Mouse (Mus musculus): Measurements from ENCODE around the gene Matn4. TPM values are rescaled to one million over a fixed set of nuclear protein-coding genes. Genes with fewer than 3 reads are reported as not detected.

Matn4 gene
- not detected in 2 replicates for total RNA-seq (2014; fragmentation: Nextera tagmentation)
- total RNA-seq (2017) = not detected in 2 replicates

GRCm38 (mm10) chr2:164405060-164405459, at the start of gene Matn4:
Matn4 (minus strand) TSS chr2:164405160.
- no peak for ATAC-seq (replicated peaks; ENCODE audit: poor library complexity, severe bottlenecking)

GRCm38 (mm10) chr2:164453887-164454500, 49.0 kb upstream of the Matn4 start:
- no peak for ATAC-seq (replicated peaks; ENCODE audit: poor library complexity, severe bottlenecking)

- ATAC-seq (replicated peaks; ENCODE audit: poor library complexity, severe bottlenecking) = no peak
These were observed 48.2 kb upstream of the Matn4 start for GRCm38 (mm10) chr2:164453047-164453757.

GRCm38 (mm10) chr2:164452000-164452676, 47.2 kb upstream of the Matn4 start:
- no peak for ATAC-seq (replicated peaks; ENCODE audit: poor library complexity, severe bottlenecking)

- ATAC-seq (replicated peaks; ENCODE audit: poor library complexity, severe bottlenecking) = no peak
These were observed 44.5 kb upstream of the Matn4 start for GRCm38 (mm10) chr2:164449341-164450042.

- no peak for ATAC-seq (replicated peaks; ENCODE audit: poor library complexity, severe bottlenecking)
These were observed 44.0 kb upstream of the Matn4 start for GRCm38 (mm10) chr2:164448921-164449320.

- no peak for ATAC-seq (replicated peaks; ENCODE audit: poor library complexity, severe bottlenecking)
These were observed 43.2 kb upstream of the Matn4 start for GRCm38 (mm10) chr2:164448140-164448539.

GRCm38 (mm10) chr2:164446086-164446469, 41.1 kb upstream of the Matn4 start:
- ATAC-seq (replicated peaks; ENCODE audit: poor library complexity, severe bottlenecking) = no peak

GRCm38 (mm10) chr2:164445399-164446085, 40.6 kb upstream of the Matn4 start:
- ATAC-seq (replicated peaks; ENCODE audit: poor library complexity, severe bottlenecking) = no peak

- no peak for ATAC-seq (replicated peaks; ENCODE audit: poor library complexity, severe bottlenecking)
These were observed 39.7 kb upstream of the Matn4 start for GRCm38 (mm10) chr2:164444701-164445100.

- ATAC-seq (replicated peaks; ENCODE audit: poor library complexity, severe bottlenecking) = no peak
These were observed 38.6 kb upstream of the Matn4 start, which contains the start of gene Sdc4 for GRCm38 (mm10) chr2:164443460-164444000. Sdc4 (minus strand) TSS chr2:164443887.

GRCm38 (mm10) chr2:164443051-164443437, 38.1 kb upstream of the Matn4 start:
- ATAC-seq (replicated peaks; ENCODE audit: poor library complexity, severe bottlenecking) = peak; percentile 26; the same call in 1 of the 2 replicates

- ATAC-seq (replicated peaks; ENCODE audit: poor library complexity, severe bottlenecking) = no peak
These were observed 37.5 kb upstream of the Matn4 start for GRCm38 (mm10) chr2:164442315-164443050.

GRCm38 (mm10) chr2:164441731-164442130, 36.8 kb upstream of the Matn4 start:
- no peak for ATAC-seq (replicated peaks; ENCODE audit: poor library complexity, severe bottlenecking)

- peak; percentile 91 for ATAC-seq (replicated peaks; ENCODE audit: poor library complexity, severe bottlenecking)
These were observed 36.2 kb upstream of the Matn4 start for GRCm38 (mm10) chr2:164441155-164441554.

- ATAC-seq (replicated peaks; ENCODE audit: poor library complexity, severe bottlenecking) = no peak
These were observed 35.4 kb upstream of the Matn4 start for GRCm38 (mm10) chr2:164440314-164440713.

GRCm38 (mm10) chr2:164439001-164439421, 34.1 kb upstream of the Matn4 start:
- no peak for ATAC-seq (replicated peaks; ENCODE audit: poor library complexity, severe bottlenecking)

GRCm38 (mm10) chr2:164438257-164438656, 33.3 kb upstream of the Matn4 start:
- no peak for ATAC-seq (replicated peaks; ENCODE audit: poor library complexity, severe bottlenecking)

GRCm38 (mm10) chr2:164437710-164438109, 32.8 kb upstream of the Matn4 start:
- ATAC-seq (replicated peaks; ENCODE audit: poor library complexity, severe bottlenecking) = no peak

Data from granulocyte monocyte progenitor cell, adult 5-6 weeks (primary cell).